ENCODE assay signal across 28 mouse cellular contexts in the genomic region with DNA sequence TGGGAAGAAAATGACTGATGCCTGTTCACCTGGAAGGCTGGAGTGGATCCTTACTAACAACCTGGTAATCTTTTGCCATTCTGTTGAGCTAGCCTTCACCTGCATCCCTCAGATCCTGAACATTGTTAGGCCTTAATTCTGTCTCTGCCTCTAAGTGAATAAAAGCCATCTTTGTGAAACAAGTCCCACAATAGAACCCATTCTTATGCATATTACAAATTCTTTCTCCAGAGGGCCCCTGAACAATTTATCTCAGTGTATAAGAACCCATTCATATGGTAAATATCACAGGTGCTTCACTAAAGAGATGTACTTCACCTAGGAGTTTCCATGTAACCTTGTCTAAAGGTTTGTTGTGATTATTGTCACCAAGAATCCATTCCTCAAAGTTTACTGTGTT. TPM values are rescaled to one million over a fixed set of nuclear protein-coding genes. Genes with fewer than 3 reads are reported as not detected.
"Had no signal": no experiment of that assay in that cellular context is flagged by ENCODE, and none has a peak within 500 bp of the region (broad histone marks: within the 10 kb centered on the region; RNA-seq: fewer than 3 reads in every experiment).

No protein-coding gene starts in this region.

- H3K4me1 ChIP-seq: midbrain, embryonic 10.5 days; midbrain, embryonic 12.5 days; neural tube, embryonic 13.5 days; neural tube, embryonic 15.5 days had no signal

- H3K4me3 ChIP-seq: midbrain, embryonic 10.5 days; midbrain, embryonic 12.5 days; myocyte; neural tube, embryonic 13.5 days; neural tube, embryonic 15.5 days had no signal

- ATAC-seq: midbrain, embryonic 16.5 days had no signal

- H3K27ac ChIP-seq: midbrain, embryonic 10.5 days; midbrain, embryonic 12.5 days; neural tube, embryonic 13.5 days; neural tube, embryonic 15.5 days had no signal

- H3K27me3 ChIP-seq: midbrain, embryonic 12.5 days; neural tube, embryonic 13.5 days; neural tube, embryonic 15.5 days had no signal

- H3K9ac ChIP-seq: lung, embryonic 14.5 days; midbrain, embryonic 12.5 days; neural tube, embryonic 13.5 days; neural tube, embryonic 15.5 days had no signal

- H3K9me3 ChIP-seq: neural tube, embryonic 13.5 days; neural tube, embryonic 15.5 days had no signal

- H3K4me2 ChIP-seq: lung, embryonic 14.5 days; midbrain, embryonic 12.5 days; neural tube, embryonic 13.5 days; neural tube, embryonic 15.5 days had no signal

- H3K36me3 ChIP-seq: midbrain, embryonic 10.5 days; midbrain, embryonic 12.5 days; neural tube, embryonic 13.5 days; neural tube, embryonic 15.5 days had no signal

- DNase-seq: lung, adult 18-20 months; lung, embryonic 14.5 days; lung, postnatal 10 days; lung, postnatal 4 days; midbrain, embryonic 14.5 days; retina, postnatal 1 day; right cerebral cortex, adult 18-20 months; right cerebral cortex, postnatal 25 days; right cerebral cortex, postnatal 4 days; spleen, adult 18-20 months; thymus, adult 18-20 months; thymus, postnatal 14 days; thymus, postnatal 4 days had no signal

RNA-seq across cellular contexts. Expression of gene Gm6871, which starts 8.6 kb away (rescaled TPM):
- total RNA-seq: megakaryocyte, adult 5-6 weeks; megakaryocyte-erythroid progenitor cell, adult 5-6 weeks had no signal
- polyA plus RNA-seq: lung, embryonic 14.5 days; lung, embryonic 16.5 days; midbrain, embryonic 10.5 days; midbrain, embryonic 12.5 days; midbrain, embryonic 14.5 days; midbrain, embryonic 16.5 days; neural tube, embryonic 11.5 days; neural tube, embryonic 13.5 days; small intestine, adult 2 months; stomach, embryonic 14.5 days; stomach, embryonic 16.5 days; thymus, postnatal 0 days; urinary bladder, adult 2 months had no signal
